Mouse (Mus musculus) CD8-positive naive resting alpha-beta T cell, adult 57 days (primary cell): ENCODE data around the gene Mbd3. TPM values are rescaled to one million over a fixed set of nuclear protein-coding genes. Genes with fewer than 3 reads are reported as not detected.

Source experiments
- total RNA-seq: library from RNA; stranded (reverse); gene quantifications from one replicate; pipeline ENCODE4 v1.2.4, GENCODE M21; 2023

Mbd3 gene
- 122 TPM for total RNA-seq

DNA sequence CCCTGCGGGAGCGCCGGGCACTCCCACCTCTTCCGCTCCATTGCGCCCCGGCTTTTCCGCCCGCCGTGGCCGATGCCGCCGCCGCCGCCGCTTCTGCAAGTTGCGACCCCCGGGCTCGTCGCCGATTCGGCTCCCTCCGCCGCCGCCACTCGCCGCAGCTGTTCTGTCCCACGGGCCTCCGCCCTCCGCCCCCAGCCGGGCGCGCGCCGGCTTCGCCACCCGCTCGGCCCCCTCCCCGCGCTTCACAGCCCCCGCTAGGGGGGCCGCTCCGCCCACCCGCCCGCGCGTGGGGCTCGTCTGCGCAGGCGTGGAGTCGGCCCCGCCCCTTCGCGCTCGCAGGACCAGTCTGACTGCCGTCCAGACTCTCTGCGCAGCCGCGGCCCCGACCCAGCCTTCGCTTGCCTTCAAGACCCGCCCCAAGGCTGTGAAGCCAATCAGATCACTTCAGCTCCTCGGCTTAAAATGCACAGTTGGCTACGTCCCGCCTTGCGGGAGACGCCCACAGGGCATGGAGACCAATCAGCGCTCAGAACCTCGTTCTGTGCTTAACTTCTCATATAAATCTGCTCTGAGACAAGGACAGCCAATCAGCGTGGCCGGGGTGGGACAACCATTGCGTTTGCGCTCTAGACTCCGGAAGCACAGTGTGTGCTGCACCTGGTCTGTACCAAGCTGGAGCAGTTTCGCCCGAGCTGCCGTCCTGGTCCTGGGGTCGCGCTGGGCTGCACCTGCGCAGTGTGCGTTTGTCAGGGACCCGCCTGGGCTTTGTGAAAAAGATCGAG is at the start of gene Mbd3:
Mbd3 (minus strand) TSS at position 360 of the 782 bp plus-strand sequence.

DNA sequence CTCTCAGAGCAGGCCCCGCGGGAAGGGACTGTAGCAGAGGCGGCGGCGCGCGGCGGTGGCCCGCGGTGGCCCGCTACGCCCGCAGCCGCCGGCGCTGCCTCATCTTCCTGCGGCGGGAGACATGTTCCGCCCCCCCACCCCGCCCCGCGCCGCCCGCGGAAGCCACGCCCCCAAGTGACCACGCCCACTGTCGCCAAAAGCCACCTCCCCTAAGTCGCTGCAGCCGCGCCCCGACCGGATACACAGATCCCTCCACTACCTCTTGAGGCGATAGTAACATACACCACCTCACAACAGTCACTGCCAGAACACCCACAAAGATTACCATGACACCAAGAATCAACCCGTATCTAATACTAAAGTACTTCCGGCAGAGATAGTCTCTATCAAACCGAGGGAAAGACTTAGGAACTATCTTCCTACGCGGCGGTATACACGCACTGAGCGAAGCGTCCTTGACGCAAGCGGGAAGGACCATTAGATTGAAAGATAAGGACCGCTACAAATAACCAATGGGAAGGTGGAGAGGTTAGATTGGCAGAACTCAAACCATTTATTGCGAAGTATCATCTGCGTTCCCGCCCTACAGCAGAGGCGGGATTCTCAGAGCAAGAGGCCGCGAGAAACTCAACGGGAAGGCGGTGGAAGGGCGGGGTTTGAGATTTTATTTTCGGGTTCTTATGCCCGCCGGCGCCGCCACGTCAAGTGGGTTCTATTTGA is 34.3 kb upstream of the Mbd3 start, which contains the start of gene Tcf3:
Tcf3 (minus strand) TSS at position 135 of the 720 bp plus-strand sequence.

DNA sequence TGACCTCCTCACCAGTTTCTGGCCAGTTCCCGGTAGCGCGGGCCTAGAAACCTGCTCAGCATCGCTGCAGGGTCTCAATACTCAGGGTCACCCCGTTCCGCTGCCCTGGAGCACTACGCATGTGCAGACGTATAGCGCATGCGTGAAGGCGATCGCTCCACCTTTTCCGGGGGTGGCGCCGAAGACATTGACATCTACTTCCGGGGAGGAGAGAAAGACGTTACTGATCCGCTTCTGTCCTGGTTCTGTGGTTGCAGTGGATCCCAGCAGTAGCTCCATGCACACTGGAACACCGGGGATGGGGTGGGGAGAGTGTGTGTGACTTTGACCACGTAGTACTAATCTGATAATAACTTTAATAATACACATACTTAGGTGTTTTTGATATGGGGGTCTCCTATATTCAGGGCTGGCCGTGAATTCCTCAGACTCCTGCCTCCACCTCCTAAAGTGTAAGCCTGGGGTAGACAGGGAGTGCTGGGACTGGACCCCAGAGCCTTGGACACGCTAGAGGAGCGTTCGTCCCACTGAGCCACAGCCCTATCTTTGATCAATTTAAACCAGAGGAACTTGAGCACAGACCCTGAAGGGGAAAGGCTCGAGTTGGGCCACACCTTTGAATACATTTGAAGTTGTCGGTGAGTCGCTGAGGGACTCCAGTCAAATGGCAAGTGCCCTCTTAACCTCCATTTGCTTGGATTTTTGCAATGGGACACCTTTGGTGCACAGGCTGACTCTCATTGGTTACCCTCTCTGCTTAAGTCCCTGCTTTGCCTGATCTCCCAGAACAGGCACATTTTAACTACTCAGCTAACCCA is 7.5 kb upstream of the Mbd3 start, which contains the start of gene Uqcr11:
Uqcr11 (minus strand) TSS at position 147 of the 818 bp plus-strand sequence.

DNA sequence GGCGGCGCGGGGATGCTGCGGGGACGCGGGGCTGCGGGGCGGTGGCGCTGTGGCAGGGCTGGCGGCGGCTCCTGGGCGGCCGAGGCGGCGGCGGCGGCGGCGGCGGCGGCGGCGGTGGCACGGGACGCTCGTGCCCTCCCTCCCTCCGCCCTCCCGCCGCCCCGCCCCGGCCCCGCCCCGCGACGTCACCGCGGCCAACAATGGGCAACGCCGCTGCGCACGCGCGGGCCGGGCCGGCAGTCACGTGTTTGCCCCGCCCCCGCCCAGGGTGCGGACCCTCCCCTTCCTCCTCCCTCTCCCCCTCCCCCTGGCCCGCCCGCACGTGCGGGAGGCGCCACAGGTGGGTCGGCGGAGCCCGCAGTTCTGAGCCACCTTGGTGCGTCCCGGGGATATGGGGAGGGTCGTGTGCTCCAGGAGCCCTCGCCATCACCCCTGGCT is 11.8 kb downstream of the Mbd3 start, which contains the start of gene Mex3d:
Mex3d (minus strand) TSS at position 138 of the 438 bp plus-strand sequence.

DNA sequence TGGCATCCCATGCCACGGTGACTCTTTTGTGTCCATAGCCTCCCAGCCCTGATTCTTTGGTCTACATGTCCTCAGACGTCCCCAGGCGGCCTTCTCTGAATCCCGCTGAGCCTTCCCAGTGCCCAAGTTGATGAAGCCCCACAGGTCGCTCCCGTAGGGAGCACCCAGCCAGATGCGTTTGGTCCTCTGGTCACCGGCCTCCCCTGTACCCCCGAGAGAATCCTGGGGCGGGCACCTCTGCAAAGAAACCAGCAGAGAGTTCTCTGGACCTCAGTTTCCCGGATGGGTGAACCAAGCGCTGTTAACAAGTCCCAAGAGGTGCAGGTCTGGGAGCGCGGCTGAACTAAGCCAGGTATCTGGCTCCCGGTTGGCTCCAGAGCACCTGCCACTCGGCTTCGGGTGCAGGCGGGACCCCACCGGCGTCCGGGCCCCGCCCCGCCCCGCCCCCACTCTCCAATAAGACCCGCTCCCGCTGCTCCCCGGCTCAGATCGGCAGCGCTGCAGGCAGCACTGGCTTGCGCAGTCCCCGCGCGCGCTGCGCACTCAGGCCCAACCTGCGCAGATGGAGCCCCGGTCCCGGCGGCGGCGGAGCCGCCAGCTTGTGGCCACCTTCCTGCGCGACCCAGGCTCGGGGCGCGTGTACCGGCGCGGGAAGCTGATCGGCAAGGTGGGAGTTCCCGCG is 43.2 kb downstream of the Mbd3 start, which contains the start of gene Plk5:
Plk5 (plus strand) TSS at position 459 of the 682 bp plus-strand sequence.

DNA sequence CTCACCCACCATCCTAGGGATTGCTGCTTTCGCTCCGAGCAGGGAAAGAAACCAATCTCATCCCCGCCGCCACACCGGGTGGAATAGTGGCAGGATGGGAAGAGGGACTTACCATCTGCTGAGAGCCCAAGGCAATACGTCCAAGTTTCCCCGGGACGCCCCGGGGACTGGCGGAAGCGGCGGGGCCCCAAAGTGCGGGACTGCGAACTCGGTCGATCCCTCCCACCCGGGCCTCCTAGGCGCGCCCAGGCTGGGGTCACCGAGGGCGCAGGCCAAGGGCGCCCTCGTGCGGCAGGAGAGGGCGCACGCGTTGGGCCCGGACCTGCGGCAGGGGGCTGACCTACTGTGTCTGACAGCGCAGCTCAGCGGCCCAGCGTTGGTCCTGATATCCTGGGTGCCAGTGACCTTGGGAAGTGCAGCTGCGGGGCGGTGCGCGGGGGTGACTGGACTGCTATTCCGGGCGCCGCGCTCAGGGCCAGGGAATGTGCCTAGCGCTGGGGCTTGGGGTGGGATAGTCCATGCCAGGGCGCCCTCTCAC is 51.0 kb downstream of the Mbd3 start, which contains the start of gene Adamtsl5:
Adamtsl5 (minus strand) TSS at position 169 of the 538 bp plus-strand sequence.

Other genes starting within 250 kb of the Mbd3 start
- 211 TPM for gene Cirbp, start 233.6 kb downstream of the Mbd3 start, total RNA-seq
- 18.5 TPM for gene 1600002K03Rik, start 226.6 kb downstream of the Mbd3 start, total RNA-seq
- not detected for gene Efna2, start 220.1 kb downstream of the Mbd3 start, total RNA-seq
- 59.2 TPM for gene Mum1, start 173.1 kb downstream of the Mbd3 start, total RNA-seq
- gene Ndufs7, start 150.4 kb downstream of the Mbd3 start, total RNA-seq = 94.3 TPM
- gene Gamt, start 138.5 kb downstream of the Mbd3 start, total RNA-seq = not detected
- gene Dazap1, start 138.1 kb downstream of the Mbd3 start, total RNA-seq = 161 TPM
- gene Rps15, start 107.1 kb downstream of the Mbd3 start, total RNA-seq = 3,989 TPM
- not detected for gene Apc2, start 103.6 kb downstream of the Mbd3 start, total RNA-seq
- gene 2310011J03Rik, start 79.0 kb downstream of the Mbd3 start, total RNA-seq = 23.6 TPM
- gene Pcsk4, start 70.1 kb downstream of the Mbd3 start, total RNA-seq = 3.0 TPM
- gene Reep6, start 69.6 kb downstream of the Mbd3 start, total RNA-seq = 0.24 TPM
- gene Adamtsl5, start 51.1 kb downstream of the Mbd3 start, total RNA-seq = not detected
- gene Plk5, start 43.1 kb downstream of the Mbd3 start, total RNA-seq = not detected
- gene Mex3d, start 11.9 kb downstream of the Mbd3 start, total RNA-seq = 6.2 TPM
- gene Uqcr11, start 7.3 kb upstream of the Mbd3 start, total RNA-seq = 59.9 TPM
- gene Tcf3, start 34.1 kb upstream of the Mbd3 start, total RNA-seq = 102 TPM
- gene Onecut3, start 95.3 kb upstream of the Mbd3 start, total RNA-seq = not detected
- not detected for gene Atp8b3, start 139.6 kb upstream of the Mbd3 start, total RNA-seq
- 128 TPM for gene Rexo1, start 162.0 kb upstream of the Mbd3 start, total RNA-seq
- gene Klf16, start 177.8 kb upstream of the Mbd3 start, total RNA-seq = 27.5 TPM
- 52.0 TPM for gene Abhd17a, start 190.8 kb upstream of the Mbd3 start, total RNA-seq
- gene Scamp4, start 203.3 kb upstream of the Mbd3 start, total RNA-seq = 46.9 TPM
- gene Adat3, start 203.3 kb upstream of the Mbd3 start, total RNA-seq = 6.0 TPM
- gene Gm49322, start 206.5 kb upstream of the Mbd3 start, total RNA-seq = 4.5 TPM
- 209 TPM for gene Csnk1g2, start 223.3 kb upstream of the Mbd3 start, total RNA-seq